19 mouse cellular contexts compared by ENCODE assay signal in genomic region chr4:148946071-148946470, GRCm38 (mm10).
A peak's percentile ranks its signal among the peaks of the same experiment; 100 is the strongest.
DNase-seq lines count a peak whose midpoint lies in the region; ATAC-seq and TF ChIP-seq lines count a peak whose summit lies in the region.
"Had no signal": no experiment of that assay in that cellular context is flagged by ENCODE, and none has a peak within 500 bp of the region (broad histone marks: within the 10 kb centered on the region; RNA-seq: fewer than 3 reads in every experiment).

No protein-coding gene starts in this region.

- in situ Hi-C loops in ES-E14 (cut with MboI; ENCODE audit: low sequenced_read_pairs in 2 of 2, unreplicated experiment in 2 of 2): no loop called here

- no peak for TF ChIP-seq POLR2A in cerebellum, adult 2 months (IDR thresholded peaks at IDR 0.05; ENCODE audit: borderline replicate concordance, insufficient read depth, low read length)

- WGBS in cerebellum, adult 2 months: 83% methylated on average over 8 of the region's 8 CpGs
- WGBS in heart, embryonic 13.5 days: 84% methylated on average over 8 of the region's 8 CpGs
- 68% methylated on average over 8 of the region's 8 CpGs for WGBS in lung, embryonic 16.5 days

- H3K36me3 ChIP-seq in heart, embryonic 13.5 days: peaks cover 75% of the 10 kb centered on the region
- H3K36me3 ChIP-seq in lung, embryonic 16.5 days (ENCODE audit: control insufficient read depth, insufficient read depth, low read length): no peaks in the 10 kb centered on the region; the same call in 1 of the 2 replicates
- no peaks in the 10 kb centered on the region; the same call in 1 of the 2 replicates for H3K36me3 ChIP-seq in ES-E14 (ENCODE audit: control insufficient read depth, insufficient read depth, low read length, poor library complexity, severe bottlenecking)
- H3K36me3 ChIP-seq: embryonic facial prominence, embryonic 15.5 days; intestine, embryonic 15.5 days; limb, embryonic 15.5 days had no signal

- no peak for ATAC-seq in heart, embryonic 13.5 days (ENCODE audit: extremely low read depth, insufficient number of reproducible peaks, low FRiP score, low TSS enrichment)
- peak; percentile 23 for ATAC-seq in lung, embryonic 16.5 days (ENCODE audit: low read depth)
- ATAC-seq: intestine, embryonic 15.5 days had no signal

- TF ChIP-seq CTCF in cerebellum, adult 2 months (IDR thresholded peaks at IDR 0.05; ENCODE audit: borderline replicate concordance, insufficient read depth, low read depth, low read length): no peak

- H3K9ac ChIP-seq in heart, embryonic 13.5 days: 0 out of 2 replicates have a peak overlapping the region, but pooled peaks have one; percentile 17
- no peak overlapping the region for H3K9ac ChIP-seq in lung, embryonic 16.5 days (ENCODE audit: low read length)
- H3K9ac ChIP-seq in ES-E14 (ENCODE audit: insufficient read depth, low read depth, low read length, poor library complexity, severe bottlenecking): peak overlapping the region; percentile 12; the same call in 1 of the 2 replicates
- H3K9ac ChIP-seq: embryonic facial prominence, embryonic 15.5 days; forebrain, postnatal 0 days; intestine, embryonic 15.5 days; limb, embryonic 15.5 days; liver, embryonic 14.5 days; neural tube, embryonic 12.5 days had no signal

- no peak overlapping the region for H3K4me2 ChIP-seq in heart, embryonic 13.5 days
- no peak overlapping the region for H3K4me2 ChIP-seq in lung, embryonic 16.5 days (ENCODE audit: low read depth, low read length)
- H3K4me2 ChIP-seq: embryonic facial prominence, embryonic 15.5 days; heart, embryonic 11.5 days; intestine, embryonic 15.5 days; limb, embryonic 15.5 days; neural tube, embryonic 12.5 days had no signal

- no peaks in the 10 kb centered on the region for H3K9me3 ChIP-seq in heart, embryonic 13.5 days
- no peaks in the 10 kb centered on the region for H3K9me3 ChIP-seq in lung, embryonic 16.5 days (ENCODE audit: control insufficient read depth, low read length)
- no peaks in the 10 kb centered on the region for H3K9me3 ChIP-seq in ES-E14 (ENCODE audit: control insufficient read depth, insufficient read depth, low read depth, low read length)
- H3K9me3 ChIP-seq: embryonic facial prominence, embryonic 15.5 days; hindbrain, embryonic 10.5 days; intestine, embryonic 15.5 days; limb, embryonic 15.5 days; neural tube, embryonic 12.5 days had no signal

- DNase-seq in cerebellum, adult 2 months: no peak
- no peak for DNase-seq in cerebellum, postnatal 4 days (ENCODE audit: low spot score in 2 of 2)
- no peak for DNase-seq in heart, postnatal 10 days
- DNase-seq in lung, adult 18-20 months: no peak
- no peak for DNase-seq in ES-E14 (ENCODE audit: low read depth, low spot score)
- DNase-seq in right cerebral cortex, postnatal 4 days: no peak
- DNase-seq: kidney, adult 8-10 months; kidney, postnatal 10 days; midbrain, embryonic 14.5 days had no signal

- peak overlapping the region; percentile 11 for H3K4me3 ChIP-seq in cerebellum, adult 2 months (replicated peaks; ENCODE audit: insufficient read depth, low read depth, low read length)
- H3K4me3 ChIP-seq in heart, embryonic 13.5 days: no peak overlapping the region
- H3K4me3 ChIP-seq in lung, embryonic 16.5 days (ENCODE audit: low read length): no peak overlapping the region
- H3K4me3 ChIP-seq in ES-E14 (ENCODE audit: insufficient read depth in 1 of 2, low read depth in 1 of 2, low read length in 2 of 2, poor library complexity in 1 of 2, severe bottlenecking in 1 of 2): peak overlapping the region; percentile 42 to 57
- H3K4me3 ChIP-seq: embryonic facial prominence, embryonic 15.5 days; hindbrain, embryonic 10.5 days; intestine, embryonic 15.5 days; limb, embryonic 15.5 days; neural tube, embryonic 12.5 days had no signal

- no peaks in the 10 kb centered on the region for H3K27me3 ChIP-seq in cerebellum, adult 2 months (ENCODE audit: control insufficient read depth, insufficient read depth, low read length)
- H3K27me3 ChIP-seq in heart, embryonic 13.5 days (replicated peaks): peaks cover 32% of the 10 kb centered on the region
- H3K27me3 ChIP-seq in lung, embryonic 16.5 days (ENCODE audit: control insufficient read depth, insufficient read depth, low read depth, low read length): peaks cover 3% of the 10 kb centered on the region; the same call in 1 of the 2 replicates

- no peaks in the 10 kb centered on the region for H3K4me1 ChIP-seq in cerebellum, adult 2 months (ENCODE audit: control insufficient read depth, insufficient read depth, low read length)
- H3K4me1 ChIP-seq in heart, embryonic 13.5 days: peaks cover 45% of the 10 kb centered on the region
- peaks cover 19% of the 10 kb centered on the region for H3K4me1 ChIP-seq in lung, embryonic 16.5 days (replicated peaks; ENCODE audit: control insufficient read depth, insufficient read depth, low read length)
- H3K4me1 ChIP-seq in ES-E14 (ENCODE audit: control insufficient read depth in 2 of 2, insufficient read depth in 2 of 2, low read length in 2 of 2, poor library complexity in 1 of 2): peaks cover 5 to 11% of the 10 kb centered on the region in 2 experiments; a peak in 2 of 4 replicates

- intact Hi-C loops in heart, postnatal 10 days (cut with DNase I): no loop called here

- H3K27ac ChIP-seq in cerebellum, adult 2 months (ENCODE audit: insufficient read depth, low read length): no peak overlapping the region
- 0 out of 2 replicates have a peak overlapping the region, but pooled peaks have one; percentile 20 for H3K27ac ChIP-seq in heart, embryonic 13.5 days (replicated peaks)
- H3K27ac ChIP-seq in lung, embryonic 16.5 days (ENCODE audit: low read length): no peak overlapping the region
- H3K27ac ChIP-seq in ES-E14 (ENCODE audit: insufficient read depth, low read depth, low read length, poor library complexity, severe bottlenecking): no peak overlapping the region
- H3K27ac ChIP-seq: hindbrain, embryonic 10.5 days; intestine, embryonic 15.5 days; liver, embryonic 14.5 days; neural tube, embryonic 12.5 days had no signal

TF ChIP-seq in ES-E14, 5 proteins besides CTCF, POLR2A, EP300 and RAD21:
- no peak for TF ChIP-seq ZC3H11A (IDR thresholded peaks at IDR 0.05; ENCODE audit: borderline replicate concordance, low read depth, low read length)

Comparison
In these comparisons a context has a peak if more than half of its experiments do, and no peak if none do; other contexts are left out.
1. H3K4me3 ChIP-seq: peak in cerebellum, adult 2 months (single experiment) and ES-E14 (2 of 2); none in heart, embryonic 13.5 days (single experiment) and lung, embryonic 16.5 days (single experiment).